Mouse (Mus musculus) heart, adult 9 months (tissue): ENCODE data around the gene Diras2.

Source experiments
- DNase-seq, 2 experiments: peaks; one replicate each; pipeline ENCODE4 v3.0.0; 2022; ENCODE audit warnings: low spot score in 2 of 2

The Diras2 gene

DNA sequence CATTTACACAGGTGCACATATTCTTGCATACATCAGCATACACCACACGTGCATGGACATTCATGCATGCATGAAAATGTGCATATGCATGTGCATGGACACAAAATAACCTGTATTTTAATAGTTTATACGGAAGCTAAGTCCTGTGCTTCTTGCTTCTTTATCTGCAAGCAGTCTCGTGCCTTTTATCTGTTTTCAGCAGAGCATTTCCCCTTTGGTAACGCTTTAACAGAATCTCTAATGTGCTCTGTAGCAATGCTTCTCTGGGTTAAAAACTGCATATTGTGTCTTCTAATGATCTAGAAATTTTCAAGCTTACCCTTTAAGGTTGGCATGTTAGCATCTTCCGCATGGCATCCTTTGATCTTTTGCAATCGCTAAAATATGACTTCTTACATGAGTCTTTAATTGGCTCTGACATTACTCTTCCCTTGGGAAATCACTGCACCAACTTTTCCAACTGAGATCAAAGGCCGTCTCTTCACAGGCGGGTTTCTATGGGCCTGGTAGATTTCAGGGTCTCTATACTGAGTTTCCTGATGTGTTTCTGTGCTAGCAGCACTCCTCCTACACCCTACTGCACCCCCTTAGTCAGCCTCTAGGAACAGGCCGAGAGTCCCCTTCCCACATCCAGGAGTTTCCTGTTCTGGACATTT is 21.9 kb upstream of the Diras2 start:
- DNase-seq = no peak

DNA sequence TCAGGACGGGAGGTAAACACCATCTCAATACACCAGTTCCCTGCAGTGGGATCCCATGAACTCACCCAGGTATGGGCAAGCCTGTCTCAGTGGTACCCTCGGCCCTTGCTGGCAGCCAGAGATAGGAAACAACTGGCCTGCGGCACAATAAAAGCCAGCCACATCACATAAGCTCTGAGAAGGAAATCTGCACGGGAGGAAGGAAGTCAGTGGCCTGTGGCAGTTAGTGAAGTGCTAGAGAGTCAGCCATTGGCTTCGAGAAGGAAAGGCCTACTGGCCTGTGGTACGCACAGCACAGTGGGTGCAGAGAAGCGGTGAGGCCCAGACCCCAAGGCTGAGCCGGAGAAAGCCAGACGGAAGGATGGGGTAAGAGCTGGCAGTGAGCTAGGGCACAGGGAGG is 20.2 kb upstream of the Diras2 start:
- no peak for DNase-seq

DNA sequence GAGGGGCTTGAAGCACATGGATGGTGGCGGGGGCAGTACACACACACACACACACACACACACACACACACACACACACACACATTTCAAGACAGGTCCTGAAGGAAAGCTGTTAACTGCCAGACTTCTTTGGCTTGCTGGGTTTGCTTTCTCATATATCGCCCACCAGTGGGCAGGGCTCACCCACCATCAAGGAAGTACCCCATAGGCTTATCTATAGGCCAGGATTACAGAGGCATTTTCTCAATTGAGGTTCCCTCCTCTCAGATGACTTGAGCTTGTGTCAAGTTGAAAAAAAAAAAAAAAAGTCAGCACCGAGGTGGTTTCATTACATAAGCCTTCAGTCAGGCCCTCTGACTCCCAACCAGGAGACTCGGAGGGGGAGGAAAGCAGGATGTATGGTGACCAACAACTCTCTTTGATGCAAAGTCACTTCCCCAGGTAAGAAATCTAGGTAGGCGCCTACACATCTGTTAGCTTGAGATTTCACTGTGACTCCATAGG is 19.7 kb upstream of the Diras2 start:
- no peak for DNase-seq

DNA sequence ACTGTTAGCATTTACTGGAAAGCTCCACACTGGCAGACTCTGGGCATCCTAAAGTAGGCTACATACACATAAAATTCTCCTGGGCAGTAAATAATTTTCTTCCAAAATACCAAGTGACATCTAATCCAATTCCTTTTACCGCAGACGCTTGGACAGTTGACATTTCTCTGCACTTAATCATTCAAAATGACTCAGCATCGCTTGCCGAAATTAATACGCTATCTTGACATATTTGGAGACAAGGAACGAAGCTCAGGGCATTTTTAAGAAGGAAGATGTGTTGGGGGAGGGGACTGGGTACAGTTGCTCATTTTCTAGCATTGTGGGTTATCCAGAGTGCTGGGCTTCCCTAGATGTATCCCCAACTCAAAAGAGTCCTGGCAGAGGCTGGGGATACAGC is 15.2 kb upstream of the Diras2 start:
- DNase-seq = no peak

DNA sequence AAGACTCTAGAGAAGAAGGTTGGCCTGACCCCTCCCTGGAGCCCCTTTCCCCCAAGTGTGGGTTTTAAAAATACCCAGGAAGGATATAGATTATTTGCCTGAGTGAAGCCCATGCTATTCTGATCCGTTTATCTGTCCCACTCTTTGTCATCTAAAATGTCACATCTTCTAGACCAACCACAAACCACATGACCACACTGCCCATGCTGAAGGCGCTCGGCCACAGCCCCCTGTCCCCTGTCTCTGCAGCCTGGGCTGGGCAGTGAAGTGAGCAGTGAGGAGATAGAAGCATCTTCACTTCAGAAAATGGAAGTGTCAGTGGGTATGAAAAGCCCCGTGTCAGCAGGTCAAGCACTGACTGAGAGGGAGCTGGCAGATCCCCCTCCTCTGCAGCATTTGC is 11.6 kb upstream of the Diras2 start:
- DNase-seq = no peak

DNA sequence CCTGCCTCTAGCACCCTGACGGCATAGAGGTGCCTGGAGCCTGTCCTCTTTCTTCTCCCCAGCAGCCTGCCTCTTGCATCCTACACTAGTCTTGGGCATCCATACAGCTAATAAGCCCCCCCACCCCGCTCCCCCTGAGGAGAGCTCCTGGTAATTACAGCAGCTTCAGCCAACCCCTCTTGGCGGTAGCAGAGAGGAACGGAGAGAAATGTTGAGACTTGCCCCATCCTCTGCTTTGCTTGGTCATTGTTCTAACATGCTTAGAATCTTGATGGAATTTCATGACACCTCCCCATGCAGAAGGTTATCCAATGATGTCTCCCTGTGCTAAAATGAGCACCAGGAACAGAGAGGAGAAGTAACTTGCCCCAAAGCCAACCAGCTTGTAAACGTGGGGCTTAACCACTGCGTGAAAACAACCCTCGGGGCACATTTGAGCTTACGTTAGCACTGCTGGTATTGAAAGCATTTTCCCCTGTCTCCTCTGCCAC is 11.0 kb upstream of the Diras2 start:
- no peak for DNase-seq

DNA sequence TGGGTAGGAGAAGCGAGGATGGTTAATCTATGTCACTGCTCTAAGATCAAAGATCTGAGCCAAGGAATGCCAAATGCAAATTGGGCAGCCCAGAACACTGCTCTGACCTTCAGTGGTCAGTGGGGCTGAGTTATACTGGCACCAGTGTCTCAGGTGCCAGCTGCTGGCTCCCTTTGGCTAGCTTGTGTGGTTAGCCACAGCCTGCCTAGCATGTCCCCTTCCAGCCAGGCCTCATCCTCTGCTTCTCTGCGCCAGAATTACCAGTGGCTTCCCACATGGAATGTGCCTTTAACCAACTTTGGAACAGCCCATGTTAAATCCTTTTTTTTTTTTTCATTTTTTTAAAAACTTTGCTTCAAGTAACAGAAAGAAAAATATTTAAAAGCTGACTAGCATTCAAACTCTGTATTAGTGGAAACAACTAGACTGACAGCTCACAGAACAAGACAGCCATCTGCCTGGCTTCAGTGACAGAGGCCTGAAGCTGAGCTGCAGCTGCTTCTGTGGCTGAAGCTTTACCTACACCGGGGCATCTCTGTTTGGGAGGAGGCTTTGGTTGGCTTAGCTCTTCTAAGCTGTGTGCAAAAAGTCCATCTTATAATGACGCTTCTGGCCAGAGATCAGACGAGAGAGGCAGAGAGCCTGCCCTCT is 10.4 kb upstream of the Diras2 start:
- no peak for DNase-seq

DNA sequence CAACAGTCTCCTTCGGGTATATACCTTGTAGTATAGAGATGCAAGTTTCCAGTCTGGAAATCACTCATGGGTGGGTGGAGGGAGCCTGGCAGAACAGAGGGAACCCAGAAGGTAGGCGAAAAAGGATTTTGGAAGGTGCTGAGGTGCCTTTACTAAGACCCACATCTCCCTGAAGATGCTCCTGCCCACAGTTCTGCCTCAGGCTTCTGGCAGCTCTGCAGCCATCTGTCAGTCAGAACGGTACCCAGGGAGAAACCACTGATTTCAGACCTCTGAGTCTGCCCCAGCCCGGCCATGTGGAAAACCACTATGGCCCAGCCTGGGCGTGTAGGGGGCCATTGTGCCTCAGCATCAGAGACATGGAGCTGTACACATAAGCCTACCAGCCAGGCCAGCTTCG is 8.4 kb upstream of the Diras2 start:
- no peak for DNase-seq

DNA sequence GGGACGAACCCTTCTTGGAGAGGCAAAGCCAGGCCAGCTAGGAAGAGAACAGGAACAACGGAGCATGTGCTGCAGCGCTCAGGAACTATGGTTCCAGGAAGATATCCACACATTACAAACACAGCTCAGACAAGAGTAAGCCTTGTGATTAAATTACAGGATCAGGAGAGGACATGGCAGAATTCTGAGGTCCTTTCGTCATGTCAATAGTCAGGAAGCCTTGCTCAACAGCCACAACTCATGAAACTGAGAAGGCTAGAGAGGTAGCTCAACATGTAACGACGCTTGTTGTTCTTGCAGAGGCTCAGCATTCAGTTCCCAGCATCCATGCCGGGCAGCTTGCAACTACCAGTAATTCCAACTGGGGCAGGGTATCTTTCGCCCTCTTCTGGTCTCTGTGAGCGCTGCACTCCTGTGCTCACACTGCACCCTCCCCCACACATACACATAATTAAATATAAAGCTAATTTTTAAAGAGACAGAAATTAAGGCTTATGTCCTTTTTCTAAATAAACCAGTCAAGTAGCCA is 7.6 kb upstream of the Diras2 start:
- DNase-seq = no peak

DNA sequence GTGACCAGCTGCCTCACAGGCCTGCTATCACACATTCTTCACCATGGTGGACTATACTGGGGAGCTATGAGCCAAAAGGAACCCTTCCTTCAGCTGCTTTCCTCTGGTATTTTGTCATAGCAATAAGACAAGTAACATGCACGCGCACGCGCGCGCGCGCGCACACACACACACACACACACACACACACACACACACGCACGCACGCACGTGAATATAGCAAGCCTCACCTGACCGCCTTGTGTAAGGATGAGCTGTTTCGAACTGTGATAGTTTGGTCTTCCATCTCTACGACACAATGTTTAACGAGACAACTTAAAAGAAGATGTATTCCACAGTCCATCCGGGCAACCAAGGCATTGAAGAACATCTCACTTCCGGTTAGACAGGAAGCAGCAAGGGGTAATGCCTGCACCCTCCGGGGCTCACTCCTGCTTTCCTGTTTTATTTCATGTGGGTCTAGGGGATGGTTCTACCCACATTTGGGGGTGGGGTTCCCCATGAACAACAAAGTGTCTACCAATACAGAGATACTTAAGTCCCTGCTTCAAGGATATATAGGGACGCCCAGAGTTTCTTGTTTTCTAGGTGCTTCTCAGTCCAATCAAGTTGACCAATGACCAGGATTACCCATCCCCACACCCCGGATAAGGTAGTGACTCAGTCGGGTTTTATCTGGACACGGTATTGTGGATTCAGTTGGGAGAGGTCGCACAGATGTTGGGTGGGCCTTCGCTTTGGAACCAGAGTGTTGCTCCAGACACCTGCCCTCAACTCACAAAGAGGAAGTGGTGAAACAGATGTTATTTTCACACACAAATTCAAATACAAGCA is 6.9 kb upstream of the Diras2 start:
- no peak for DNase-seq

DNA sequence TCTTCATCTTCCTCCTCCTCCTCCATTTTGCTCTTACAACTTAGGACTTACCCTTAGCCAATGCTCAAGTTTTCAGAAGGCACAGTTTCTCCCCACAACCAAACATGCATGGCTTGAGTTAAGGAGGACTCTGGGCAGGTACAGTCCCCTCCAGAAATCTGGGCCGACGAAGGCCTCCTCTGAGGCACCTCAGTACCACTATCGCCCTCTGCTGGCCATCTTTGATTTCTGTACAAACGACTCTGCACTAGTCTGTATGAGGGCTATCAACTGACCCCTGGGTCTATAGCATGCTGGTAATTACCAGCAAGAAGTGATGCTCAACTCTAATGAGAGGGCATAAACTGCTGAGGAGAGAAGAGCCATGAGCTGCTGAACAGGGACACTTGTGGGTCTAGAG is 4.5 kb upstream of the Diras2 start:
- DNase-seq = peak in 1 of 2 experiments; percentile 24

DNA sequence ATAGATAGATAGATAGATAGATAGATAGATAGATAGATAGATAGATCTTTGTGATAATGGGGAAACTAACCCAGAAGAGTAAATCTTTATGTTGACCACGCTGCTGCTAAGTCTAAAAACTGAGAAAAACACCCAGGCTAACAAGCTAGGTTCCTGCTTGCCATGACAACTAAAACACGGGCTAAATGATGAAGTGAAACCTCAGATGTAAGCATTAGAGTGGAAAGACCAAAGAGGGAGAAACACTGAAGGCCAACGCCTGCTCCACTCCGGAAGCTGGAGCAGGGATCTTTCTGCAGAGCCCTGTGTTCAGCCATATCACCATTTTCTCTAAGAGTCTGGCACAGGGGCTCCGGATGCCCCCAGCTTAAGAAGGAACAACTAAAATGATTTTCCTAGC is 2.6 kb upstream of the Diras2 start:
- peak in 1 of 2 experiments; percentile 16 for DNase-seq

DNA sequence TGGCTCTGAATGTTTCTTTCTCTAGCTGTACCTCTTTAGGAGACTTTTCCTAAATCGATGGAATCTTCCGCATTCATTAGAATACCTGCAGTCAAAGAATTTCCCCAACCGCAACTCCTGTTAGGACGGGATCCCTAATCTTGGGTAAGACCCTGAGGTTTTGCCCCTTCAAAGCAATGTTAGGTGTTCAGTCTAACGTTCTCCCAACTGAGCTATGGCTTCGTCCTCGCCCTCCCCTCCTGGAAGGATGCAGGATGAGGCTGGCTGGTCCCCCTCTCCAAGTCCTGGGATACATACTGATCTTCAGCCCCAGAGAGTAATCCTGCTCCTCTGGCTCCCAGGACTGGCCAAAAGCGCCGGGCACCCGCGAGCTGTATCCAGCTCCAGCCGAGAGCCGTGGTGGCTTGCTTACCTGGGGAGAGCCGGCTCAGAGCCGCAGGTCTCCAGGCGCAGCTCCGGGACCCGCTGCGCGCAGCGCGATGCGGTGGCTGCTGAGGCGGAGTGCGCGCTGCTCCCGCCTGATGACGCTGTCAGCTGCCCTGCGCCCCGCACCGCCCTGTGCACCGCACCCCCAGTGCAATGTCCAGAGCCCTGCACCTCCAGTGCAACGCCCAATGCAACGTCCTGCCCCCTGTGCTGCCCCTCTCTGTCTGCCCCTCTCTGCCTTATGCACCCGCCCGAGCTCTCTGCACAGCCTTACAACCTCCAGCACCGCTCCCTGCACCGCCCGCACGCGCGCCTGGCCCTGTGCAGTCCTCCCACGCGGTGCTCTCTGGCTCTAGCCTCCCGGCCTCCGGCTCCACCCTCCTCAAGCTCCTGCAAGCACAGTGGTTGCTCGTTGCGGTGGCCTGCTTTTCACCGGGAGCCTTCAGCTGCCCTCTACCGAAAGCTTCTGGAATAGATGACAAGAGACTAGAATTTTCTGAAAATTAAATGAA is 802 bp downstream of the Diras2 start:
- peak; percentile 47 to 63 for DNase-seq

DNA sequence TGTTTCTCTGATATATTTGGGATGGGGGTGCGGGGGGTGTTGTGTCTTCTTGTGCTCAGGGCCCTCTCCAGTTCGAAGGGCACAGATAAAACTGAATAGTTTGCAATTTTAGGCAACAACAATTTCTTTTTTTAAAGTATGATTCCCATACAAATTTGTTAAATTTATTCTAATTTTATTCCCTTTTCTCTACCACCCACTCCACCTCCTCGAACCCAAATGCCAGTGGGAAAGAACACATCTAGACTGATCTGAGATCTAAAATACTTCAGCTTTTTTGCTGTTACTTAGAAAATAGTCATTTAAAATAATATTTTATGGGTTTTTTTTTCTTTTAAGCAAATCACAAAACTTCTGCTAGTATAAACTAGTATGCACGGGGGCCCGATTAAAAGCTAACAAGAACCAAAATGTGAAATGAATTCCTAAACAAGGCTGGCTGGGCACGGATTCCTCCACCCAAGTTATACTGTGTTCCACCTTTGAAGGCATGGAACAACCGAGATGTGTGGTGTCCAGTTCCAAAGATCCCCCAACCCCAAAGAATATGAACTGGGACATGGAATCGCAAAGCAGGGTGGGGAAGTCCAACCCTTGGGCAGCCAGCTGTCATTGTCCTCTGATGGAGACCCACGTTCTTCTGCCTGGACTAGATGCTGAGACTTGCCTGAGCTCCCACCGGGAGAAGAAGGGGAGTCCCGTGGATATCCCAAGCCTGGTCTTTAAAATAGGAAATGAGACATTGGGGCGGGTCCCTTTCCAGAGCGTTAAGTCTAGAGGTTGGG is 1.7 kb downstream of the Diras2 start:
- DNase-seq = no peak

DNA sequence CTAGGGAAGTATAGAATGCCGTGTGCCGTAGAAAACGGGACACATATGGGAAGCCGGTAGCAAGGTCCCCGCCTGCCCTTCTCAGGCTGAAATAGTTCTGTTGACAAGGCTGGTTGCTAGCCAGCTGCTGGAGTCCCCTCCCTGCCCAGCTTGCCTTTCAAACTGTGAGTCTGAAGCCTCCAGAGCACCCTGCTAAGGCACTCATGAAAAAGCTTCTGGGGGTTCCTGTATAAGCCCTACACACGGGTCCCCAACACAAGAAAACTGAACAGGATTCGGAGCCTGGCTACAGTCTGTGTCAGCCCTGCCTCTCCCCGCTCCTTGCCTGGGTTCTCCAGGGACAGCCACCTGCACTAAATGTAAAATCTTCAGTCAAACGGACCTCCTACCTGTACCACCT is 2.3 kb downstream of the Diras2 start:
- DNase-seq = no peak

DNA sequence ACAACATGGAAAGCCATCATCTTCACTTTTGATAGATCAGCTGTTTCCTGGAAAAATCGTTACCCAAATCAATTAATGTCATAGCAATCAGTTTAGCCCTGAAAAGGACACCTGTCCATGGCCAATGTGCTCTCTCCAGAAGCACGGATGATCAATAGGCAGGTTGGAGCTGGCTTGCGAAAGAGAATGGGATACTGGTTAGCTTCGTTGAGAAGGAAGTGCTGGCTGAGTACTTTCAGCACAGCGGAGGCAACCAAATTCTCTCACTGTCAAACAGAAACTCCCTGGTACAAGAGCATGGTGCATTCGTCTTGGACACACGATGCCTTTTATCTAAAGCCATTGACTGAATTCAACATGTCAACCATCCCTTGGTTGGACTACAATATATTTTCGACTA is 2.8 kb downstream of the Diras2 start:
- no peak for DNase-seq

DNA sequence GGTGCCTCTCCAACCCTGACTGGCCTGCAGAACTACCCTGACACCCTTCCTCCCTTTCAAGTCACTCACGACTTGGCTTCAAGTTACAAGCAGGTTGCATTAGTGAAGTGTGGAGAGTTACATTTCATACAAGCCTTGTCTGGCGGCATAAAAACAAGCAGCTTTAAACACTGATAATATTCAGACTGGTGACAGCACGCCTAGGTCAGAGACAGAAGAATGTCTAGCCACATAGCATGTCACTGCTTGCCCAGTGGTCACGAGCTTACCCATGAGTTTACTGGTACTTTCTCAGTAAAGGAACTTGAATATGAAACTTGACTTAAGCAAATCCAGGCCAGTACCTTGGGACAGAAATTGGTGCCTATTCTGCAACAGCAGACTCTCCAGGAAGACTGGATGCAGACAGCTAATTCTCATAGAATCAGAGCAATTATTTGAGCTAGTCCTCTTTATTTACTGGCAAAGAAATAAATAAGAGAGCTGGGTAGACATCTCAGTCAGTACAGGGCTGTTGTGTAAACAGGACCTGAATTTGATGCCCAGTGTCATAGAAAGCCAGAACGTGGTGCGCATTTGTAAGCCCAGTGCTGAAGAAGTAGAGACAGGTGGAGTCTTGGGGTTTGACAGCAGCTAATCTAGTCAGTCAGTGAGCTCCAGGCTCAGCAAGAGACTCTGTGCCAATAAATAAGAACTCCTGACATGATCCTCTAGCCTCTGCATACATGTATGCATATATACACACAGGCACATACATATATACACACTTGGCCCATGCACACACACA is 4.6 kb downstream of the Diras2 start:
- DNase-seq = no peak

DNA sequence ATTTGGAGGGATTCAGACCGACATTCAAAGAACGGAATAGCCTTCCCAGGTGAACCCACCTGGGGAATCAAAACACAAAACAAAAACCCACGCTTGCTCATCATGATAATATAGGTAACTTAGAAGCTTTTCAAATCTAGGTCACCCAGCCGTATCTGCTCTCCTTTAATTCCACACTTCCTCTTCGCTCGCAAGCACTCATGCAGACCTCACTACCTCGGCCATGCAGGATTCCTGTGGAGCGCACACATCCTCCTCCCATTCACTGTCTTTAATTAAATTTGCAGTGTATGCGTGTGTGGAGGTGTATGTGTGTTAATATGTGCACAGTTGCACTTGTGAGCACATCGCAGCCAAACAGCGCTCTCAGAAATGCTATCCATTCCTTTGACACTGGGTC is 6.8 kb downstream of the Diras2 start:
- no peak for DNase-seq

DNA sequence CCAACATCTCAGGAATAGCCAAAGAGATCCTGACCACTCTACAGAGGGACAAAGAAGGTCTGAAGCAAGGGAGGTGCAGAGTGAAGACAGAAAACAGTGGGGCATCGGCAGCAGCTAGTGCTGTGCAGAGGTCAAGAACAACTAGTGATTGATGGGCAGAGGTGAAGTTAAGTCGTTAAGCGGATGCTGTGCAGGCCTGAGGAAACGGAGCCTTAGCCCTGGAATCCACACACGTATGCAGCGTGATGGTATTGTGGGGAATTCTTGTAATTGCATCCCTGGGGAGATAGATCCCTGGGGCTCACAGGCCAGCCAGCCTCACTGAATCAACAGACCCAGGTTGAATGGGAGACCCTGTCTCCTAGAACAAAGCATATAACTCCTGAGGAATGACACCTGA is 9.9 kb downstream of the Diras2 start:
- no peak for DNase-seq

DNA sequence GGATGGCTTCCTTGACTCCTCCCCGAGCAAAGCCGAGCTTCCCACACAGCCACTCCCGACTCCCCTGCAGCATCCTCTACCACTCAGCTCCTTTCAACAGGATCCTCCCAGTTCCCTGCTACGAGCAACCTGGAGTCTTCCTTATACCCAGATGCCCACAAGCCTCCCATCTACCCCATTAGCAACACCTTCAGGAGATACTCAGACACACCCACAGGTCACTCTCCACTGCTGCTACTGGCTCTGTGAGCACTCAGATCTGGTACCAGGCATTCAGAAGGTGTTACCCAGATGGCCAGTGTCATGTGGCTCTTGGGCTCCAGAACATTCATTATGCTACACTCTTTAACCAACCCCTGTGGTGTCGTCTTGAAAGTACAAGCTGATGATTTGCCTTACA is 11.7 kb downstream of the Diras2 start:
- DNase-seq = no peak
